Mouse (Mus musculus) neutrophil, adult 5-6 weeks (primary cell): ENCODE results near the gene Arl6ip6. TPM values are rescaled to one million over a fixed set of nuclear protein-coding genes. Genes with fewer than 3 reads are reported as not detected.

Experiments
- ATAC-seq: fragments of 151-379, 151-347 bp; 2 replicates; pipeline ENCODE4 v1.8.0; 2017; ENCODE audit warnings: mild to moderate bottlenecking, moderate TSS enrichment; ENCODE audit not compliant: insufficient number of reproducible peaks, poor library complexity, low FRiP score, severe bottlenecking; ENCODE audit errors: extremely low read depth
- total RNA-seq: library from RNA; stranded (forward); fragments of 200-1000 nt; gene quantifications from 2 replicates; pipeline ENCODE4 v1.2.3, GENCODE M21; 2017

The Arl6ip6 gene
- total RNA-seq: 22.7 and 29.1 TPM in 2 replicates

DNA sequence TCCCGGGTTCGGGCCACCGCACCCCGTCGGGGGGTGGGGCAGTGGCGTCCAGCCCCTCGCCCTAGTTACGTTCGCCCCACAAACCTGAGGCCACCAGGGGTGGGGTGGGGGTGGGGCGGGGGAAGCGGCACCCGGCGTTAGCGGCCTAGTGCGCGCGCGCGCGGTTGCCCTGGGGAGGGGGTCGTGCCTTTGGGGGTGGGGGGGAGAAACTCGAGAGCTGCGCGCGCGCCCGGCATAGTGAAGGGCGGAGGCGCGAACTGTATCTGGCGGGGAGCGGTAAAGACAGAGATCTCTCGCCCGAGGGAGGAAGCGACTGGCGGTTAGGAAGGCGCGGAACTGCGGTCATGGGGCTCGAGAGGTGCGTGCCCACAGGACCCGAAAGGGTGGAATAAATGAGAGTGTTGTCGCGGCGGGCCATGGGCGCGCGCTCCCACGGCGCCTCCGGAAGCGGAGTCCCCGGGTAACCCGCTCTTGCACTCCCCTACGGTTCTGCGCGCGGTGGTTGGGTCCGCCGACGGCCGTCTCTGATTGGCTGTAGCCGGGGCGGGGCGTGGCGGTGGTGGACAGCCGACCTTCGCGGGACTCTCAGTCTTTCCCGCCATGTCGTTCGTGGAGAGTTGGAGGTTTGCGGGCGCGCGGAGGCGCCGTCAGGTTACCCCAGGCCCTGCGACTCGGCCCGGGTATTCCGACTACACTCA lies at the start of gene Arl6ip6:
Gene Arl6ip6, plus strand, starts transcription at position 204 of the 698 bp plus-strand sequence.
- ATAC-seq: peak; percentile 81

DNA sequence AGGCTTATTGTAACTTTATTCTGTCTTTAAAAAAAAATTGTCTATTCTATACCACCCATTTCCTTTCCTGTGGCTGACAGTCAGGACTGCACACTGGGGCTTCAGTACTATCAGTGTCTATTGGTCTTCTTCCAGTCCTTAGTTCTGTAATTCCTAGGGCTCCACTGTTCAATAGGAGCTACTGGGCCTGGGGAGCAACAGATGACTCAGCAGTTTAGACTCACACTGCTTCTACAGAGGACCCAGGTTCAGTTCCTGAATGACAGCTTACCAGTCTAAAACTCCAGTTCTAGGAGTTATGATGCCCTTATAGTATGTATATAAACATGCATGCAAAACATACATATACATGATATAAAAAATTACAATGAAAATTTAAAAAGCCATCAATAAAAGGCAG lies 44.7 kb upstream of the Arl6ip6 start:
- no peak for ATAC-seq

DNA sequence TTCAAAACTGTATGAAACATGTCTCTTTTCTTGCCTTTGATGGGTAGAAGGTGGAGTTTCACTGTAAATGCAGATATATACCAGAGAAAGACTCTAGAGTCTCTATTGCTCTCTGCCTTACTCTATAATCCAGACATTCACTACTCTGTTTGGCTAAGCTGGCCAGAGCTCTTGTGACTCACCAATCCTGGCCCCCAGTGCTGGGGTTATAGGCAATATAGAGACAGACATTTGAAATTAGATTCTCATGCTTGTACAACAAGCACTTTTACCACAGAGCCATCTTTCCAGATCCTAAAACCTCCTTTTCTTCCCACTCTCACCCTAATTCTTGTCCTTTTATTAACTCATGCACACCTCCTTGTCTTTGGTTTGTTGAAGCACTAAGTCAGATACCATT lies 17.6 kb upstream of the Arl6ip6 start:
- ATAC-seq: no peak

DNA sequence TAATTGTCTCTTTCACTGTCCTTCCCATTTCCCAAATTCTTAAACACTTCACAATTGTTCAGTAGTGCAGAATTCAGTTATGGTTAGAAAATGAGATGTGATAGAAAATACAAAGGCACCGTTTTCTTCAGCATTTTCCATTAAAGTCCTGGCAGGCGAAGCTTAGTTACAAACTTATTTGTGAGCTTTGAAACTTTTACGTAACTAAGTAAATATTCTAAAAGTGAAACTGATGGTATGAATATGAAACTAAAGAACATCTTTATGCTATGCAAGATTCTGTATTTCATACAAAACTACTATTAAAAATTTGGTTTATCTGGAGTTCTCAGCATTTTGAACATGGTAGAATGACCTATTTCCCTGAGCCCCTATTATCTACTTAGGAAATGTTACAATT lies 12.6 kb upstream of the Arl6ip6 start:
- no peak for ATAC-seq

DNA sequence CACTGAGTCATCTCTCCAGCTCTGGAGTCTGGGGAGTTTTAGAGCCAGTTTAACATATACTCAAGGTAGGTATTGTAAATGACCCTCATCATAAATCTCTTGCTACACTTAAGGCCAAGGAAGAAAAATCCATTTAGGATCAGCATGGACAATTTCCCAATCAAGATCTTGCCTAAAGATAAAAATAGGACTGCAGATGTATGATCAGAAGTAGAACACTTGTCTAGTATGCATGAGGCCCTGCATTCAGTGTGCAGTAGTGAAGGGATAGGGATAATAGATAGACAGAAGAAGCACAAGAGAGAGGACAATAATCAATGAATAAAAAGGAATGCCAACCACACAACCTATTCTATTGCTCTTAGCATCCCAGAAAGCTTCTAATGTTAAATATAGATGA lies 11.7 kb upstream of the Arl6ip6 start:
- ATAC-seq: no peak

DNA sequence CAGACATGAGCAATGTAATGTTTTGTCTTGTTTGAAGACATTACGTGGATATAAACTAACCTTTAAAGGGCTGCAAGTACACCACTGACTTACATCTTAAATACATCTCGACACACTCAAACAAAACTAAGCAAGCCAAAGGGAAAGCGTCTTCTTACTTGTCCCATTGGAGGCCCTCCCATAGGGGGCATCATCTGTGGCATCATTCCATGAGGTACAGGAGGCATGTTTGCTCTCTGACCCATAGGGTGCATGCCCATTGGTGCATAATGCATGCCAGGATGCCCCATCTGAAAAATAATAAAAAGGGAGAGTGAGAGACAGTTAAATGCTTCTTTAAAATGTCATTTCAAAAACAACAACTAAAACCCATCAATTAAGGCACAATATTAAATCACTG lies 1.7 kb upstream of the Arl6ip6 start:
- ATAC-seq: no peak

DNA sequence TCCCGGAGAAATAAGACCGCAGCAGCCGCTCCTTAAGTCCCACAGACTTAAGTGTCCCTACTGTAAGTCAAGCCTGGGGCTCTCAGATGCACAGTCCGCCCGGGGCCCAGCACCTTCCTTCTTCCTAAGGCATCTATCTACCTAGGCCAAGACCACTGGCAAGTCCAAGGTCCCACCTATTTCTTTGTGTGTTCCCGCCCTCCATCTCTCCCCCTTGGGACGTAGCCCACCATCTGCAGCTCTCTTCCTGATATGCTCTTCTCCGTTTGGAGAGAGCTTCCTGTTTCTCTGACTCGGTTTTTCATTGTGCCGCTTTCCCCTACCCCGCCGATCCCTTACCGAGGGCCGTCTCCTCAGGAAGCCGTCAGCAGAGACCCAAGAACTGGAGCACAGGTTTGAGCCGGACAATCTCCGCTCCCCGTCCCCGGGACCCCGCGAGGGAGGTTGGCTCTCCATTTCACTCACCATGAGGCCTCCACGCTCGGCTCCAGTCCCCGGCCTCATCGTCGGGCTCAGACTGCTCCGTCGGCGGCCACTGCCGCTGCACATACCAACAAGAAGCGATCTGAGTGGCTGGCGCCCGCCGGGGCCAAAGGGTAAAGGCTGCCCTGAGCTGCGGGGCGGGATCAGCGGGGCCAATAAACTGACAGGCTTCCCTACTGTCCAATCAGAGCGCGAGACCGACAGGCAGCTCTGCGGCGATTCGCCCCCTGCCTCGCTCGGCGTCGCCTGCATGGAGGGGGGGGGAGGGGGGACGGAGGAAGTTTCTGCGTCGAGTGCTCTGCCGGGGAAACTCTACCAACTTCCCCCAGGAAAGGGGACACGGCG lies 628 bp upstream of the Arl6ip6 start, which contains the start of gene Prpf40a:
Gene Prpf40a, minus strand, starts transcription at position 601 of the 828 bp plus-strand sequence.
- ATAC-seq: peak; percentile 90

DNA sequence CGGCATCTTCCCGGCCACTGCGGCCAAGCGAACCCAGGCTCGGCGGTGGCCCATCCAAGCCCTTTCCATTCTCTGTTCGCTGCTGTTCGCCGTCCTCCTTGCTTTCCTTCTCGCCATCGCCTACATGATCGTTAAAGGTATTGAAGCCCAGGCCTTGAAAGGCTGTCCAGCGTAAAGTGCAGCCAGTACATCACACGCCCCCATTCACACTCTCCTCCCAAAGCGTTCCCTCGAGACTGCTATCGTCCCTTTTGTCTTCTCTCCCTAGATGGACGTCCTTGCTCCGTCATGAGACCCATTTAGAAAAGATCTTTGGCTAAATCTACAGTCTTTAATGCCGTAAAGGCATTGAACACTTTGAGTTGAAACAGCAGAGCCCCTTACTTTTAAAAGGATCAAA lies 860 bp downstream of the Arl6ip6 start:
- no peak for ATAC-seq

DNA sequence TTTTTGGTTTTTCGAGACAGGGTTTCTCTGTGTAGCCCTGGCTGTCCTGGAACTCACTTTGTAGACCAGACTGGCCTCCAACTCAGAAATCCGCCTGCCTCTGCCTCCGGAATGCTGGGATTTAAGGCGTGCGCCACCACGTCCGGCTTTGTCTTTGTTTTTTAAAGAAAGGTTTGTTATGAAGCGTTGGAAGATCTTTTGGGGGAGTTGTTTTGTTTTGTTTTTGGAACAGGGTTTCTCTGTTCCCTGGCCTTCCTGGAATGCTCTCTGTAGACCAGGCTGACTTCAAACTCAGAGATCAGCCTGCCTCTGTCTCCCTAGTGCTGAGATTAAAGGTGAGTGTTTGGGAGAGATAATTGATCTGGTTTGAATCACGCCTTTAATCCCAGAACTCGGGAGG lies 4.9 kb downstream of the Arl6ip6 start:
- no peak for ATAC-seq

DNA sequence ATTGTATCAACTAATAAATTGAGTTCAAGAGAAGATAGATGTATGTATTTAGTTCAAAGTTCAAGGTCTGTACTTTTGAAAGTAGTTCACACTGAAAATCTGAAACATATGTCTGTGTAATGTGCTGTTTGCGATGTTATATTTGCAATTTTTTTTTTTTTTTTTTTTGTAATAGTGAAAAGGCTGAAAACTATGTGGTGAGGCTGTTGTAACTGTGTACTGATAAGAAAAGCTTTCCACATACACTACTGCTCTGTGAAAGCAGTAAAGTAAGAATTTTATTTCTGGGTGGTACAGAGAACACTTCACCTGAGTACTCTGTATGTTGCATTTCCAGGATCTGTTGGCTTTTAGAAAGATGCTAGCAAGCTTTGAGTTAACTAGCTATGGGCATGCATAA lies 7.7 kb downstream of the Arl6ip6 start:
- ATAC-seq: no peak

DNA sequence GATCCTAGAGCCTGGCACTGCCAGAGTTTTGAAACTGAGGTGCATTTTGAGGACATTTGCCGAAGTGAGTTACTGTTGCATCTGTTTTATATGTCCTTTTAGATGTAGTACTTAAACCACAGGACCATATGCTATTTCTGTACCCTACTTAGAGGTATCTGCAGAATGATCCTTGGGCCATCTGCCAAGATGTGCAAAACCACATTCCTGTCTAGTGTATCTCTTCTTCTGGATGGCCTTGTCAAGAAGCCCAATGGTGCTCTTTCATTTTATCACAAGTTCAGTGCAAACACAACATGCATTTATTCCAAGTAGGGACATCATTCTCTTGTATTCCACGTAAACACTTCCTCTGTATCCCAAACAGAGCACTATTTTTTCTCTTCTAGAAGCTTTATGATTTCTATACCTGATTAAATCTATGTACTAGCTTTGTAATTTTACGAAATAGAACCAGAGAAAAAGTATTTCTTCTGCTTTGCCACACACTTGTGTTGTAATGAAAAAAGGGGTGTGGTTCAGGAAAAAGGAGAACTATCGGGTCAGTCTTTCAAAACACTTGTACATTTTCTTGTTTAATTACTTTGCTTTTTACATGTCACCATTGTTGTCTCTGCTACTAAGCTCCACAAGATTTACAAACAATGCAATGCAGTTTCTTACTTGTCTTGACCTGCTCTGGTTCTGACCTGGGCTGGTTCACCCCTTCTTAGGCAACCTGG lies 8.8 kb downstream of the Arl6ip6 start:
- ATAC-seq: peak; percentile 60; the same call in 1 of the 2 replicates

DNA sequence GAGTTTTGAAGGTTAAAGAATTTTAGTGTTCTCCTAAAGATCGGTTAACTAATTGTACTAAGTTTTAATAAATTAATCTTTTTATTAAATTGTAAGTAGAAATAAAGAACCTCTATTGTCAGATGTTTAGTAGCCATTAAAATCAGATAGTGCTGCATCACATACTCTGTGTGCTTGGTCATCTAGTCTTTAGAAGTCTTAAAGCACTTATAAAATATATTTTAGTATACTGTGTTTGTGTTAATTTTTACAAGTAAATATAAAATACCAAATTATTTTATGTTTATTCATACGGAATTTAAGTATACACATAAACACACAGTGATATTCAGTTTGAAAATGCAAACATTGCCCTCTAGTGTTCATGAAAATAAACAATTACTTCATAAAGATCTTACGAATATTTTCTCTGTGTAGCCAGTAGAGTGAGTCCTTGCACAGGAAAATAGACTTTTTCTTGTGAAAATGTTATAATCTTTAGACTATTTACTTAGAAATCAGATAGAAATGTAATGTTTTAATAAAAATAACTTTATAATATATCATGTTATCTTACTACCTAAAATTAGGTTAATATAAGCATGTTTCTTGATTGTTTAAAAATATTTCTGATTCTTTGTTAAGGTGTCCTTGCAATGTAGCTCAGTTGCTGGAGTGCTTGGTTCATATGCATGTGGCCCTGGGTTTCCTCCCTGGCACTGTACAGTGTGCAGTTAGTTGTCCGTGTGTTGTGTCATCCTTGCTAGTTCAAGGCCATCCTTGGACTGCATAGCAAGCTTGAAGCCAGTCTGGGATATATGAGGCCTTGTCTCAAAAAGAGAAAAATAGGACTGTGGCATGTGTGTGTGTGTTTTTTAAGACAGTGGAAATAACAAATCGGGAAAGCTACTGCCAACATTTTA lies 13.1 kb downstream of the Arl6ip6 start:
- peak; percentile 26; the same call in 1 of the 2 replicates for ATAC-seq

DNA sequence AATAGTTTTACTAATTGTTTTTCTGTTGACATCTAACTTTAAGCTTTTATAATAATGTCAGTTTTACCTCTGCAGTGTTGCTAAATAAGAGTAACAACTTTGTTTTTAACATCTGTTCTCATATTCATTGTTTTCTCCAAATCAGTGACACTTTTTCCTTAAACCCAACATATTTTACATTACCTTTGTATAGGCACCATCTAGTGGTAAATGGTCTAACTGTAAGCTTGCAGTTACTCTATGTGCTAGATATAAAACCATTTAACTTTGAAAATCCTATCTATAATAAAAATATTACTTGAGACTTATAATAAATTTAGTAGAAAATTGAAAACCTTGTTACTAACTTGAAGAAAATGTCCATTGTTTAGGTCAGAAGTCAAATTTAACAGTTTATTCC lies 15.2 kb downstream of the Arl6ip6 start:
- no peak for ATAC-seq

DNA sequence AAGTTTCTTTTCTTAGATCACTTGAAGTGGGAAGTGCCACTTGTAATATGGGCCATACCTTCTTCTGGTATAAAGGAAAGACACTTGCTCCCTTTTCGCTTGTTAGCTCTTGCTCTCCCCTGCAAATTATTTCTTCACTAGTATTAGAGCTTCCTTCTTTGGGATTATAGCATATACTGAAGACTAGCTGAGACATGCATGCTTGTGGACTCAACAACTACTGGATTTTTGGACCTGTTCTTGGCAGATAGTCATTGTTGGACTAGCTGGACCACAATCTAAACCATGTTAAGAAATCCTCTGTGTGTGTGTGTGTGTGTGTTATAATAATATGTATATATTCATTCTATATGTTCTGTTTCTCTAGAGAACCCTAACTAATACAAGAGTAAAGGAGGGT lies 22.0 kb downstream of the Arl6ip6 start:
- no peak for ATAC-seq

DNA sequence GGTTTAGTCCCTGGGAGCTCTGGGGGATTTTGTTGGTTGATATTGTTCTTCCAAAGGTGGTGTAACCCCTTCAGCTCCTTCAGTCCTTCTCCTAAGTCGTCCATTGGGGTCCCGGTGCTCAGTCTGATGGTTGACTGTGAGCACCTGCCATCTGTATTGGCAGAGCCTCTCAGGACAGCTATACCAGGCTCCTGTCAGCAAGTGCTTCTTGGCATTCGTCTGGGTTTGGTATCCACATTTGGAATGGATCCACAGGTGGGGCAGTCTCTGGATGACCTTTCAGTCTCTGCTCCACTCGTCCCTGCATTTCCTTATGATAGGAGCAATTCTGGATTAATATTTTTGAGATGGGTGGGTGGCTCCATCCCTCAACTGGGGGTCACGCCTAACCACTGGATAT lies 30.7 kb downstream of the Arl6ip6 start:
- no peak for ATAC-seq

DNA sequence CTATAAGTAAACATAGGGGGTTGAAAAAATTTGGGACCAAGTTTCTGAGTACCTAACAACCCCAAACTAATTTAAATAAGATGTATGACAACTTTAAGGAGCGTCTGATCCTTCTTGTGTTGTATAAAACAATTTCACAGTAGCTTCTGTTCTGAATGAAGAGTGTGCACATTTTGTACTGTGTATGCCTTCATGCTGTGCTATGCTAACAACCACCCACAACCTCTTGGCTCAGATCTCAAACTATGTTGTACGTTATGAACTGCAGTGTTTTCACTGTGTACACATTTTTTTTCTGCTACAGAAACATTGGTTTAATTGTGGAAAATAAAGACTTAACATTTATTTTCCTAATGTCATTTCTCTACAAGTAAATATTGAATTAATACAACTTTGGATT lies 65.5 kb downstream of the Arl6ip6 start:
- ATAC-seq: no peak
